Mouse (Mus musculus) liver, postnatal 0 days (tissue): ENCODE results near the gene Nf2.

Experiments used
- CTCF ChIP-seq: sonication (generic); IDR thresholded peaks from 2 replicates; pipeline ENCODE4 v1.5.1; 2016; ENCODE audit warnings: antibody characterized with exemption, low read depth
- EP300 ChIP-seq: IDR thresholded peaks from 2 replicates; pipeline ENCODE4 v1.6.1; 2016; ENCODE audit warnings: antibody characterized with exemption, low read depth, mild to moderate bottlenecking

DNA sequence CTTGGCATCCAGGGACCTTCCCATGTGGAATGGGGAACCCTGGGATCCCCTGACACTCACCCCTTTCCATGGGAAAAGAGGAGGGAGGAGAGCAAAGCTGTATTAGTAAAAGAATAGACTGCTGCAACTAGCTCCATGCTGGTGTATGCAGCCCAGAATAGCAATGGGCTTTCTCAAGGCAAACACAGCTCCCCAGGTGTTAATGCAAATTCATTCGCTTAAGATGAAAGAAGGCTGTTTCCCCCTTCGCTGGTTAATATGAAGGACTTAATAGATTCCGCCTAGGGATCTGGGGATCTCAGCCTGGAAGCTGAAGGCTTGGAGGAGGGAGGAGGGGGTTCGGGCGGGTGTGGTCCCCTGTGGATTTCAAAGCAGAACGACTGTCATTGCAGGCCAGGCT, 87.3 kb downstream of the Nf2 start:
- TF ChIP-seq CTCF = no peak
- no peak for TF ChIP-seq EP300
